Mouse (Mus musculus): ENCODE results near the gene Capzb. TPM values are rescaled to one million over a fixed set of nuclear protein-coding genes. Genes with fewer than 3 reads are reported as not detected.

The Capzb gene
- polyA plus RNA-seq, 1 experiment from 2014 or later = 415 TPM

DNA sequence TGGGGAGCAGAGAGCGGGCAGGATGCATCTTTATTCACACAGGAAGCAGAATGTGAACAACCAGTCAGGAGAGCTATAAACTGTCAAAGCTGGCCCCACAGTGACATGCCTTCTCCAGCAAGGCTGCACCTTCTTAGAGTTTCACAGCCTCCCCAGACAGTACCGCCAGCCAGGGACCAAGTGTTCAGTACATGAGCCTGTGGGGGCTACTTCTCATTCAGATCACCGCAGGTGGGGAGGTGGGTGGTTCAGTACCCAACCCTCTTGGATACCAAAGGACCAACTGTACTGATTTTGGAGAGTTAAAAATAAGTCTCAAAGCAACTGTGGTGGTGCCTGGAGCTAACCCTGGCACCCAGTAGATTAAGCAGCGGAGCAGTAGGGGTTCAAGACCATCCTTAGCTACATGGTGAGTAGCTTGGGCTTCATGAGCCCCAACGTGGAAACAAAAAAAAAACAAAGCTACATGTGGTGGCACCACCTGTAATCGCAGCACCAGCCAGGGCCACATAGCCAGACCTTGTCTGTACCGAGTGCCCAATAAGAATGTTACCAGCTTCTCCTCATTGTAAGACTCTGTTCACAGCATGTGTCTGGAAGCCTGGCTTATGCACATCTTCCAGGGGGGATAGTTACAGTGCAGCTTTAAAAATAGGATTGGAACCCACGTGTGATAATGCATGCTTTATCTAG, 13.8 kb downstream of the Capzb start:
- peaks cover 54% of the 10 kb centered on the region for H3K4me1 ChIP-seq (ENCODE audit: insufficient read depth, low read length)
- no peak overlapping the region for H3K4me3 ChIP-seq (ENCODE audit: low read length)

DNA sequence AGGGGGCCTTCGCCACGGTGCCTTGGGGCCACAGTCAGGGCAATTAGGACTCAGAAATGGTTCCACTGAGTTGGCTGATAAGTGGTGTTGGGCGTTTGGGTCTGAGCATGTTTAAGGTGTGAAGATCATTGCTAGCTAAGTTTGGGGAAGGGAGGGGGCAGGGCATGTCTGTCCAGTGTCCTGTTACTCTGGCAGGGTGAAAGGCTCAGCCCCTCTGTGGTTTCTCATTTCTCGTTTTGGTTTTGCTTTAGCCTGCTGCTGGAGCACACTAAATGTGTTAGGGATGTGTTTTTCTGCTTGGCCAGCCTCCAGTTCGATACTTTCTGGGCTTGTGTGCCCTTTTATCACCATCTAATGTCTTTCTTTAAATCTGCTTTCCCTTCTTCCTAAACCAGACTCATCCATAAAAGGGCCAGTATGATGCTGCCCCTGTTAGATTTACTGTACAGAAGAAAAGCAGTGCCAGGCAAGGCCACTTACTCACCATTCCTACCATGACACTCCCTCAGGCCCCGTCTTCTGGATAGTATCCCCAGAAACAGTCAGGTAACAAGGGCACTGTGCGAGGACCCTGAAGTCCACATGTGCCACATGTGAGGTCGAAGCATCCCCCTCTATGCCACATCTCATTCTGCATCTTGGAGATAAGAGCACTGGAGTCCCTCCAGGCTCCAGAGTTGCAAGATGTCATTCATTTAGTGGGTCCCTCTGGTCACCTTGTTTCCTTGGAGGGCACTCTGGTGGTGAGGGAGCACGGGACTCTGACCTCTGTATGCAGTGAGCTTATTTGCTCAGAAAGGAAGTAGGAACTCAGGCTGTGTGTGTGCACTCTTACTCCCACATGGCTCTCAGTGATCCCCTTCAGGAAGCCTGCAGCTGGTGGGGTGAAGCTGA, 15.8 kb downstream of the Capzb start:
- no peak for ATAC-seq (ENCODE audit: low FRiP score, low TSS enrichment)
- Histone ChIP-seq H3K9ac (replicated peaks; ENCODE audit: low read length) (0 out of 2 replicates have a peak overlapping the region, but pooled peaks have one; percentile 11), H3K36me3 (ENCODE audit: insufficient read depth, low read length) (no peaks in the 10 kb centered on the region), H3K4me1 (ENCODE audit: insufficient read depth, low read length) (peaks cover 57% of the 10 kb centered on the region), H3K9me3 (ENCODE audit: low read length) (no peaks in the 10 kb centered on the region), H3K4me3 (ENCODE audit: low read length) (no peak overlapping the region), H3K4me2 (replicated peaks; ENCODE audit: low read depth, low read length) (no peak overlapping the region), H3K27ac (ENCODE audit: low read length) (peak overlapping the region; percentile 41), H3K27me3 (ENCODE audit: insufficient read depth, low read length) (no peaks in the 10 kb centered on the region)
- 39% methylated on average over 9 of the region's 9 CpGs for WGBS

More for the DNA sequence above, 13.8 kb downstream of the Capzb start:
- H3K4me2 ChIP-seq (replicated peaks; ENCODE audit: low read depth, low read length) = no peak overlapping the region
- H3K9me3 ChIP-seq (ENCODE audit: low read length) = no peaks in the 10 kb centered on the region
- no peaks in the 10 kb centered on the region for H3K27me3 ChIP-seq (ENCODE audit: insufficient read depth, low read length)
- WGBS = 83% methylated on average over 8 of the region's 8 CpGs
- H3K9ac ChIP-seq (replicated peaks; ENCODE audit: low read length) = no peak overlapping the region
- no peak for ATAC-seq (ENCODE audit: low FRiP score, low TSS enrichment)
- no peak overlapping the region for H3K27ac ChIP-seq (ENCODE audit: low read length)
- H3K36me3 ChIP-seq (ENCODE audit: insufficient read depth, low read length) = no peaks in the 10 kb centered on the region

DNA sequence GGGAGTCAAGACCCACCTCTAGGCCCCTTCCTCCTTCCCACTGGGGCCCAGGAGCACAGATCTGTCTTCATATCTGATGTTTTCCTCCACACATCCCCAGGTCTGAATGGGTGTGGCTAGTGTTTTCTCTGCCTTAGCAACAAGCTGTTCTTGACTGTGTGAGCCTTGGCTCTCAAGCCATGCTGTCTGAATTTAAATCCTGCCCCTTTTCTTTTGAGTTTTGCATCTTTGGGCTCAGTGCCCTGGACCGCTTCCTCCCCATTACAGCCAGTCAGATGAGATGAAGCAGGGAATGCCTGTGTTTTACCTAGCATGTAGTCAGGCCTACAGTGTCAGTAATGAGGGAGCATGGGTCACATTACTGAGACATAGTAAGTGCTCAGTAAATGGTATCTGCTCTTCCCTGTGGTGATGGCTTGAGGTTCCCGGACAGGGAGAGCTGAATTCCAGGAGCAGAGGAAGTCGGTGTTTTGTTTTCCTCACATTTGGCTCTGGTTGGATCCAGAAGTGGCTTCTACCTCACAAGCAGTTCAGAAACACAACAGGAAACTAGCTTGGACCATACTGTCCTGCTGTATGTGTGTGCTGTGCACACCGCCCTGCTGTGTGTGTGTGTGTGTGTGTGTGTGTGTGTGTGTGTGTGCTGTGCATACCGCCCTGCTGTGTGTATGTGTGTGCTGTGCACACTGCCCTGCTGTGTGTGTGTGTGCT, 16.6 kb downstream of the Capzb start:
- Histone ChIP-seq H3K4me2 (replicated peaks; ENCODE audit: low read depth, low read length) (no peak overlapping the region), H3K36me3 (ENCODE audit: insufficient read depth, low read length) (no peaks in the 10 kb centered on the region), H3K9me3 (ENCODE audit: low read length) (no peaks in the 10 kb centered on the region), H3K27me3 (ENCODE audit: insufficient read depth, low read length) (no peaks in the 10 kb centered on the region), H3K4me3 (ENCODE audit: low read length) (no peak overlapping the region), H3K9ac (replicated peaks; ENCODE audit: low read length) (no peak overlapping the region), H3K27ac (ENCODE audit: low read length) (peak overlapping the region; percentile 41), H3K4me1 (ENCODE audit: insufficient read depth, low read length) (peaks cover 58% of the 10 kb centered on the region)
- 65% methylated on average over 5 of the region's 5 CpGs for WGBS
- no peak for ATAC-seq (ENCODE audit: low FRiP score, low TSS enrichment)

DNA sequence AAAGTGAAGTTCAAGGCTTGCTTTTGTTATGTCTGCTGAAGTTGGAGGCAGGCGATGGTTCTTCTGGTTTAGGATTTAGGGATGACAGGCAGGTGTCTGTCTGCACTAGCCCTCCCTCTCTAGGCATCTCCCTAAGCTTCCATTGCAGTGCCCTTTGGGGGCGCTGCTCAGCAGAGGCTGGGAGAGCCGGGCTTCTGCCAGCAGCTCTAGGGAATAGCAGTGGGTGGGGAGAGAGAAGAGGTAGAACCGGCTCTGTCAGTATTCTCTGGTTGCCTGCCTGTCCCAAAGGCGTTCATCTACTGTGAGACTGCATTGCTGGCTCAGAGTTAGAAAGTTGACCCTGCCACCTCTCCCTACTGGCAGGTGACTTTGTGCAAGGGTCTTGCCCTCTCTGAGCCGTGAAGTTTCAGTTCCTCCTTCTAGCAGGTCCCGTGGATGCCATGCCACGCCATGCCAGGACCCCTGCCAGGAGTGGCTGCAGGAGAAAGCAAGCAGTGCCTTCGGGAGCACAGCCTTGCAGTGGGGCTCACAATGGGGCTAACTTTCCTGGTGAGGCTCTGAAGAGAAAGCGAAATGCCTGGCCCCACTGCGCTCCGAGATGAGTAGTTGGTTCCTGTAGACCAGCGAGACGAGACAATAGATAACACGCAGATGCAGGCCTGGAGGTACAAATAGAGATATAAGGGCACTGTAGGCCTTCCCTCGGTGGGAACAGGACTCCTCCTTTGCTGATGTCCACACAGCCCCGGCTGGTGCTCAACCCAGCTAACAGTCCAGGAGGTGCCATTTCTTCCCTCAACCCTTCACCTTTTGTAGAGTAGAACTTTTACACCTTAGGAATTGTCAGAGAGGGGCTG, 19.5 kb downstream of the Capzb start:
- Histone ChIP-seq H3K4me3 (ENCODE audit: low read length) (no peak overlapping the region), H3K27me3 (ENCODE audit: insufficient read depth, low read length) (no peaks in the 10 kb centered on the region), H3K27ac (ENCODE audit: low read length) (peak overlapping the region; percentile 61), H3K4me1 (ENCODE audit: insufficient read depth, low read length) (peaks cover 54% of the 10 kb centered on the region), H3K9me3 (ENCODE audit: low read length) (no peaks in the 10 kb centered on the region), H3K9ac (replicated peaks; ENCODE audit: low read length) (no peak overlapping the region; the same call in 1 of the 2 replicates), H3K36me3 (ENCODE audit: insufficient read depth, low read length) (no peaks in the 10 kb centered on the region), H3K4me2 (replicated peaks; ENCODE audit: low read depth, low read length) (no peak overlapping the region)
- ATAC-seq (ENCODE audit: low FRiP score, low TSS enrichment) = no peak; the same call in 1 of the 2 replicates
- WGBS = 65% methylated on average over 17 of the region's 17 CpGs

DNA sequence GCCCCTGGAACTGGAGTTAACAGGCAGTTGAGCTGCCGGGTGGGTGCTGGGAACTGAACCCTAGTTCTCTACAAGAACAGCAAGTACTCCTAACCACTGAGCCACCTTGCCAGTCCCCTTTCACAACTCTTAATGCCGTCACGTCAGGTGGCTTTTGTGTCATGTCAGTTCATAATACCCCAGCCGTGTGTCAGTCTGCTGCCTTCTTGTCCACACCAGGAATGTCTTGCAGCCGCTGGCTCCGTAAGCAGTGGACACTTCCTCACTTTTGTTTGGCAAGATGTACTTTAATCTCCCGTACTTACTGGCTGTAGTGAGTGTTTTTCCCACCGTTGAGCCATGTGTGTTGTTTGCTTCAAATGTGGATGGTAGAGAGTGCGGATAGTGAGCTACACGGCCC, 20.4 kb downstream of the Capzb start:
- no peaks in the 10 kb centered on the region for H3K36me3 ChIP-seq (ENCODE audit: insufficient read depth, low read length)
- no peak overlapping the region for H3K4me3 ChIP-seq (ENCODE audit: low read length)
- no peak overlapping the region for H3K9ac ChIP-seq (replicated peaks; ENCODE audit: low read length)
- 88% methylated on average over 10 of the region's 10 CpGs for WGBS
- no peak overlapping the region for H3K27ac ChIP-seq (ENCODE audit: low read length)
- ATAC-seq (ENCODE audit: low FRiP score, low TSS enrichment) = no peak
- H3K4me1 ChIP-seq (ENCODE audit: insufficient read depth, low read length) = peaks cover 45% of the 10 kb centered on the region
- H3K27me3 ChIP-seq (ENCODE audit: insufficient read depth, low read length) = no peaks in the 10 kb centered on the region
- no peak overlapping the region for H3K4me2 ChIP-seq (replicated peaks; ENCODE audit: low read depth, low read length)
- no peaks in the 10 kb centered on the region for H3K9me3 ChIP-seq (ENCODE audit: low read length)

DNA sequence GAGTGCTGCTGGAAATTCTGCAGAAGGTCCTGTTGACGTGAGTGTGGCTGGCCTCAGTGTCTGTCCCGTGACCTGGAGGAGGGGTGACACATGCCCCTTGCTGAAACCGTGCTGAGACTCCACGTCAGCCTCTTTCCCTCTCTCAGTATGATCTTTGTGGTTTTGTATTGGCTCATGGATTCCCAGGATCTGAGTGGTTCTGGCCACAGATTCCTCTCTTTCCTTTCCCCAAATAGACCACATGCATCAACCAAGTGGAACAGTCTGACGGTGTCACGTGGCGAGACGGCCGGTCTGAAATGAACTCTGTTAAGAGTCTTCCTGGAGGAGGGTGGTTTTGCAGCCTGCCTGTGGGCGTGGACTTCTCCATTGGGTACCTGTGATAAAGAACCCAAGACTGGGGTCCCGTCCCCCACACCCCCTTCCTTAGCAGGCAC, 21.3 kb downstream of the Capzb start:
- no peak overlapping the region for H3K9ac ChIP-seq (replicated peaks; ENCODE audit: low read length)
- no peak overlapping the region for H3K4me2 ChIP-seq (replicated peaks; ENCODE audit: low read depth, low read length)
- WGBS = 46% methylated on average over 11 of the region's 11 CpGs
- no peak for ATAC-seq (ENCODE audit: low FRiP score, low TSS enrichment)
- H3K27me3 ChIP-seq (ENCODE audit: insufficient read depth, low read length) = no peaks in the 10 kb centered on the region
- no peaks in the 10 kb centered on the region for H3K9me3 ChIP-seq (ENCODE audit: low read length)
- H3K36me3 ChIP-seq (ENCODE audit: insufficient read depth, low read length) = no peaks in the 10 kb centered on the region
- peaks cover 37% of the 10 kb centered on the region for H3K4me1 ChIP-seq (ENCODE audit: insufficient read depth, low read length)
- no peak overlapping the region for H3K4me3 ChIP-seq (ENCODE audit: low read length)
- no peak overlapping the region for H3K27ac ChIP-seq (ENCODE audit: low read length)

DNA sequence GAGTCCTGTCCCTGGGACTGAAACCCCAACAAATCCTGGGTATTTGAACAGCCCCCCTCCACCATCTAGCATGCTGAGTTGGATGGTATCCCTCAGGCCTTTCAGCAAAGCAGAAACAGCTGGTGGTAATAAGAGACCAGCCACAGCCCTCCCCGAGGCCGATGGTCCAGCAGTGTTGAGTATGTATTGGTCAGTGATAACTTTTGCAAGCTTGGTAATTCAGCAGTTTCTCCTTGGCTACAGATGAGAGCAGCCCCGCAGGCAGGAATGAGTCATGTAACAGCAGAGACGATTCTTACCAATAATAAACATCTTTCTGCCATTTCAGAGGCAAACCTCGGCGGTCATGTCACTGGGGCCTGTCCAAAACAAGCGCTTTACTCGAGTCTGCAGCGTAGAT, 23.9 kb downstream of the Capzb start:
- ATAC-seq (ENCODE audit: low FRiP score, low TSS enrichment) = no peak
- Histone ChIP-seq H3K27ac (ENCODE audit: low read length) (no peak overlapping the region), H3K9me3 (ENCODE audit: low read length) (no peaks in the 10 kb centered on the region), H3K9ac (replicated peaks; ENCODE audit: low read length) (no peak overlapping the region), H3K4me3 (ENCODE audit: low read length) (no peak overlapping the region), H3K4me2 (replicated peaks; ENCODE audit: low read depth, low read length) (no peak overlapping the region), H3K4me1 (ENCODE audit: insufficient read depth, low read length) (peaks cover 30% of the 10 kb centered on the region), H3K27me3 (ENCODE audit: insufficient read depth, low read length) (no peaks in the 10 kb centered on the region), H3K36me3 (ENCODE audit: insufficient read depth, low read length) (no peaks in the 10 kb centered on the region)
- 66% methylated on average over 9 of the region's 9 CpGs for WGBS

DNA sequence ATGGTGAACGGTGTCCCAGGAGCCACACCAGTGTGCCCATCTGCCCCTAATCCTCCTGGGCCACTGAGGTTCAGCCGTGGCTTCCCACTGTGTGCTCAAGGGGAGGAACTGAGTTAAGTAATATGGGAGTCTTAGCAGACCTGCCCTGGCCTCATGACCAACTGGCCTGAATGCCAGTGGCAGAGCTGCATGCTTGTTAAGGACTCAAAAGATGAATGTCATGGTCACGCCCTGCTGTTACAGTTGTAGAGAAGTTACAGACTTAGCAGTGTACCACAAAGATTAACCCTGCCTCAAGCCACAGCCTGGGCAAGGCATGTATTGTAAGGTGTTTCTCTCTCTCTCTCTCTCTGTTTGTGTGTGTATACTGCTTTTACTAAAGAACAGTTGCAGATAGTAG, 25.8 kb downstream of the Capzb start:
- Histone ChIP-seq H3K4me2 (replicated peaks; ENCODE audit: low read depth, low read length) (no peak overlapping the region), H3K9ac (replicated peaks; ENCODE audit: low read length) (no peak overlapping the region), H3K36me3 (ENCODE audit: insufficient read depth, low read length) (no peaks in the 10 kb centered on the region), H3K4me1 (ENCODE audit: insufficient read depth, low read length) (peaks cover 19% of the 10 kb centered on the region), H3K9me3 (ENCODE audit: low read length) (no peaks in the 10 kb centered on the region), H3K4me3 (ENCODE audit: low read length) (no peak overlapping the region), H3K27ac (ENCODE audit: low read length) (no peak overlapping the region), H3K27me3 (ENCODE audit: insufficient read depth, low read length) (no peaks in the 10 kb centered on the region)
- ATAC-seq (ENCODE audit: low FRiP score, low TSS enrichment) = no peak
- 88% methylated on average over 3 of the region's 3 CpGs for WGBS

DNA sequence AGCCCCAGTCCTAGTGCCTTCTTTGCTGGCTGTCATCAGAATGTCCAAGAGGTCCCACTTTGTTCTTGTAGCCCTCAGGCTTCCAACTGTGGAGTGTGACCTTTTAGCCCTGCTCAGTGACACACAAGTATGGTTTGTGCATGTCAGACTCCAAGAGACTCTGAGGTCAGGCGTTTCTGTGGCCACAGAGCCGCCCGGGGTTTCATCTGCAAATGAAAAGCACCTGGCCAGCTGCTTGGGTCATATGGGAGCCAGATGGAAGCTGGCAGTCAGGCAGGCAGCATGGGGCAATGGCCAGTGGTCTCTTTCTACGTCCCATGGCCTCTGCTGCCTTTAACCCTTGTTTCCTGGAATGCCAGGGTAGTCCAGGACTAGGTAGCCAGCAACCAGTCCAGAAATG, 27.0 kb downstream of the Capzb start:
- H3K4me2 ChIP-seq (replicated peaks; ENCODE audit: low read depth, low read length) = no peak overlapping the region
- WGBS = 72% methylated on average over 4 of the region's 4 CpGs
- H3K36me3 ChIP-seq (ENCODE audit: insufficient read depth, low read length) = no peaks in the 10 kb centered on the region
- no peak overlapping the region for H3K27ac ChIP-seq (ENCODE audit: low read length)
- H3K27me3 ChIP-seq (ENCODE audit: insufficient read depth, low read length) = no peaks in the 10 kb centered on the region
- H3K9me3 ChIP-seq (ENCODE audit: low read length) = no peaks in the 10 kb centered on the region
- ATAC-seq (ENCODE audit: low FRiP score, low TSS enrichment) = no peak
- no peak overlapping the region for H3K4me3 ChIP-seq (ENCODE audit: low read length)
- peaks cover 9% of the 10 kb centered on the region; the same call in 1 of the 2 replicates for H3K4me1 ChIP-seq (ENCODE audit: insufficient read depth, low read length)
- no peak overlapping the region for H3K9ac ChIP-seq (replicated peaks; ENCODE audit: low read length)

Measured in kidney, embryonic 16.5 days (tissue).